Mouse (Mus musculus) MEL (cell line): Measurements from ENCODE around the gene Trim23.

Source experiments
- CHD1 ChIP-seq: IDR thresholded peaks from 2 replicates; pipeline ENCODE4 v1.6.1; 2012; ENCODE audit warnings: low read depth, mild to moderate bottlenecking, inconsistent platforms, low read length, improper control_type of control experiment
- CTCF ChIP-seq, 3 experiments: IDR thresholded peaks in 2 of 3; conservative IDR thresholded peaks in 1 of 3; 2 replicates each; pipeline ENCODE4 v1.5.1; 2011 to 2012; ENCODE audit warnings: low read length in 3 of 3, low read depth in 2 of 3, mild to moderate bottlenecking in 2 of 3, improper control_type of control experiment in 1 of 3, inconsistent platforms in 1 of 3, mixed read lengths in 1 of 3, moderate library complexity in 1 of 3; ENCODE audit not compliant: control insufficient read depth in 1 of 3, insufficient read depth in 1 of 3, poor library complexity in 1 of 3, severe bottlenecking in 1 of 3
- MYB ChIP-seq: IDR thresholded peaks from 2 replicates; pipeline ENCODE4 v1.6.1; 2011; ENCODE audit warnings: mild to moderate bottlenecking, low read depth, low read length, improper control_type of control experiment
- POLR2A ChIP-seq, 2 experiments: IDR thresholded peaks; 2 replicates each; pipeline ENCODE4 v1.6.1; 2011 to 2012; ENCODE audit warnings: low read length in 2 of 2, mild to moderate bottlenecking in 2 of 2, control low read depth in 1 of 2, improper control_type of control experiment in 1 of 2, low read depth in 1 of 2, moderate library complexity in 1 of 2; ENCODE audit not compliant: control insufficient read depth in 1 of 2, insufficient read depth in 1 of 2, poor library complexity in 1 of 2

DNA sequence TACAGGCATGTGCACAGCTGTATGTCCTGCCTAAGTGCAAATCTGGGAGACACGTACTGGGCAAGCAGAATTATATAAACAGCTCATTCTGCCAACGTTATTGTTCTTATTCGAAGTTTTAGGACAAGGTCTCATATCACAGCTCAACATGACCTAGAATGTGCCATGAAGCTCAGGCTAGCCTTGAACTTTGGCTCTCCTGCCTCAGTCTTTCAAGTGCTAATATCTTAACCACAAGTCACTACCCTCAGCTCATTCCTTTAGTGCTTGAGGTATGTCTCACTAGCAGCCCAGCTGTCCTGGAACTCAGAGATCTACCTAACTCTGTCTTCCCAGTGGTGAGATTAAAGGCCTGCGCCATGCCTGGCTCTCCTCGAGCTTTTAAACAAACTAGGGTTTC is 6.9 kb upstream of the Trim23 start:
- TF ChIP-seq MYB, result no peak
- TF ChIP-seq CTCF (IDR thresholded peaks at IDR 0.05 in 2 of 3, conservative IDR thresholded peaks at IDR 0.05 in 1 of 3; ENCODE audit: control insufficient read depth in 1 of 3, insufficient read depth in 1 of 3, low read depth in 2 of 3, low read length in 3 of 3, poor library complexity in 1 of 3, severe bottlenecking in 1 of 3), result no peak
- TF ChIP-seq CHD1, result no peak
- TF ChIP-seq POLR2A (IDR thresholded peaks at IDR 0.05; ENCODE audit: control insufficient read depth in 1 of 2, insufficient read depth in 1 of 2, low read depth in 1 of 2, low read length in 2 of 2, poor library complexity in 1 of 2), result no peak
